Mouse (Mus musculus) embryonic fibroblast, embryonic 13.5 days (primary cell): ENCODE measurements around the gene Sh3d19.

Experiments used
- CTCF ChIP-seq: IDR thresholded peaks from 2 replicates; pipeline ENCODE4 v1.5.1; 2011; ENCODE audit warnings: mild to moderate bottlenecking, control low read depth, low read length, moderate library complexity, borderline replicate concordance; ENCODE audit not compliant: insufficient read depth
- POLR2A ChIP-seq: IDR thresholded peaks from 2 replicates; pipeline ENCODE4 v1.6.1; 2011; ENCODE audit warnings: low read depth, mild to moderate bottlenecking, control low read depth, low read length, moderate library complexity

DNA sequence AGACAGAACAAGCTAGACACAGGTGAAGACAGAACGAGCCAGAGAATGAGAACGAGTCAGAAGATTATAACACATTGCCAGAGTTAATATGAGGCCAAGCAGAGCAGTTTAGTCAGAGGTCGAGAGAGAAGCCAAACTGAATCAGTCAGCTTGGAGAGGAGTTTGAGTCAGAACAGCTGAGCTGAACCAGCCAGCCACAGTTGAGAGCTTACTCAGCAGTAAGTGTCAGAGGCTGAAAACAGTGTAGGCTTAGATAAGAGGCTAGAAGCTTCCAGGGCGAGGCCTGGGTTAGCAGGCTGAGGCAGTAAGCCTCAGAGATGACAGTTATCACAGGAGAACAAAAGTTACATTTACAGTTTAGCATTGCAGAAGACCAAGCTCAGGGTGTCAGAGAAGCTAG lies 137.7 kb downstream of the Sh3d19 start:
- TF ChIP-seq CTCF (no peak), POLR2A (no peak)
